Mouse (Mus musculus) neural tube, embryonic 15.5 days (tissue): ENCODE measurements around the gene Siglecg. TPM values are rescaled to one million over a fixed set of nuclear protein-coding genes. Genes with fewer than 3 reads are reported as not detected.

ENCODE experiments used
- ATAC-seq: fragments of 200-750 bp; cut with Nextera tagmentation; 2 replicates; pipeline ENCODE4 v1.8.0; 2017; ENCODE audit warnings: mild to moderate bottlenecking, moderate TSS enrichment, moderate library complexity; ENCODE audit not compliant: low FRiP score
- H3K27ac ChIP-seq: fragments of 300-500 bp; sonication (generic); replicated peaks from 2 replicates; pipeline ENCODE4 v1.5.1; 2015; ENCODE audit warnings: mild to moderate bottlenecking, inconsistent platforms
- H3K27me3 ChIP-seq: fragments of 300-500 bp; sonication (generic); replicated peaks from 2 replicates; pipeline ENCODE4 v1.6.1; 2015; ENCODE audit warnings: inconsistent platforms
- H3K36me3 ChIP-seq: fragments of 300-500 bp; sonication (generic); 2 replicates; pipeline ENCODE4 v1.6.1; 2015; ENCODE audit warnings: inconsistent platforms
- H3K4me1 ChIP-seq: fragments of 300-500 bp; sonication (generic); 2 replicates; pipeline ENCODE4 v1.6.1; 2015; ENCODE audit warnings: inconsistent platforms
- H3K4me2 ChIP-seq: fragments of 300-500 bp; sonication (generic); 2 replicates; pipeline ENCODE4 v1.6.1; 2015; ENCODE audit warnings: inconsistent platforms, mild to moderate bottlenecking, moderate library complexity
- H3K4me3 ChIP-seq: fragments of 300-500 bp; sonication (generic); replicated peaks from 2 replicates; pipeline ENCODE4 v1.5.1; 2015; ENCODE audit warnings: mild to moderate bottlenecking, inconsistent platforms
- H3K9ac ChIP-seq: fragments of 300-500 bp; sonication (generic); replicated peaks from 2 replicates; pipeline ENCODE4 v1.6.1; 2015; ENCODE audit warnings: mild to moderate bottlenecking, inconsistent platforms
- H3K9me3 ChIP-seq: fragments of 300-500 bp; sonication (generic); replicated peaks from 2 replicates; pipeline ENCODE4 v1.6.1; 2016; ENCODE audit warnings: inconsistent platforms
- WGBS: fragments of 180-500 bp; shearing (Covaris S2); methylation state at CpG from one replicate; pipeline ENCODE4 v1.1.7; 2015; ENCODE audit warnings: mixed read lengths; 5-methylcytosine and 5-hydroxymethylcytosine counted together
- polyA plus RNA-seq: library from polyadenylated mRNA; unstranded; fragments of >200 nt; fragmentation: Nextera tagmentation; extraction: Ambion mirVana; gene quantifications from 2 replicates; pipeline ENCODE4 v1.2.1, GENCODE M21; 2015

Gene Siglecg
- polyA plus RNA-seq, 1 experiment from 2014 or later, result 0.08 TPM

- H3K4me1 ChIP-seq, result peaks cover 30% of the 10 kb centered on the region
- H3K36me3 ChIP-seq, result no peaks in the 10 kb centered on the region
- peak overlapping the region; percentile 93 for H3K27ac ChIP-seq
- H3K4me2 ChIP-seq, result peak overlapping the region; percentile 77
- WGBS, result under 1% methylated on average over 36 of the region's 36 CpGs
- peak; percentile 89 for ATAC-seq
- H3K9ac ChIP-seq, result peak overlapping the region; percentile 67
- H3K4me3 ChIP-seq, result peak overlapping the region; percentile 52
- no peaks in the 10 kb centered on the region for H3K27me3 ChIP-seq
- H3K9me3 ChIP-seq, result no peaks in the 10 kb centered on the region
Observed at GRCm38 (mm10) chr7:43443126-43443916, 35.3 kb downstream of the Siglecg start.

- ATAC-seq, result peak; percentile 98
- H3K9me3 ChIP-seq, result no peaks in the 10 kb centered on the region
- under 1% methylated on average over 27 of the region's 27 CpGs for WGBS
Observed at GRCm38 (mm10) chr7:43443917-43444293, 35.9 kb downstream of the Siglecg start, which contains the start of the genes Etfb and Gm45233. Gene Etfb, plus strand, starts transcription at chr7:43444083. Gene Gm45233, plus strand, starts transcription at chr7:43444128.

GRCm38 (mm10) chr7:43447801-43448200 is 39.8 kb downstream of the Siglecg start:
- ATAC-seq, result no peak
- Histone ChIP-seq H3K4me1 (peaks cover 24% of the 10 kb centered on the region), H3K9me3 (no peaks in the 10 kb centered on the region), H3K9ac (no peak overlapping the region), H3K27me3 (no peaks in the 10 kb centered on the region), H3K4me2 (no peak overlapping the region), H3K27ac (no peak overlapping the region), H3K36me3 (peaks cover 14% of the 10 kb centered on the region; the same call in 1 of the 2 replicates), H3K4me3 (no peak overlapping the region)
- WGBS, result 89% methylated on average over 4 of the region's 4 CpGs

More at GRCm38 (mm10) chr7:43443917-43444293, 35.9 kb downstream of the Siglecg start, which contains the start of the genes Etfb and Gm45233:
- Histone ChIP-seq H3K27me3 (no peaks in the 10 kb centered on the region), H3K27ac (peak within 1 kb of the TSS; percentile 93), H3K9ac (peak within 1 kb of the TSS; percentile 67), H3K4me3 (peak within 1 kb of the TSS; percentile 52), H3K36me3 (no peaks in the 10 kb centered on the region), H3K4me2 (peak within 1 kb of the TSS; percentile 77), H3K4me1 (peaks cover 30% of the 10 kb centered on the region)

- Histone ChIP-seq H3K27me3 (no peaks in the 10 kb centered on the region), H3K36me3 (peaks cover 18% of the 10 kb centered on the region; the same call in 1 of the 2 replicates), H3K4me2 (no peak overlapping the region), H3K9me3 (no peaks in the 10 kb centered on the region), H3K9ac (no peak overlapping the region), H3K4me3 (no peak overlapping the region), H3K4me1 (peaks cover 19% of the 10 kb centered on the region), H3K27ac (no peak overlapping the region)
- whole genome bisulfite sequencing, result 96% methylated on average over 3 of the region's 3 CpGs
- no peak for ATAC-seq
Observed at GRCm38 (mm10) chr7:43448246-43448645, 40.2 kb downstream of the Siglecg start.

GRCm38 (mm10) chr7:43449811-43450210 is 41.8 kb downstream of the Siglecg start:
- no peak for ATAC-seq
- no peak overlapping the region for H3K4me2 ChIP-seq
- peaks cover 9% of the 10 kb centered on the region for H3K4me1 ChIP-seq
- no peaks in the 10 kb centered on the region for H3K27me3 ChIP-seq
- 96% methylated on average over 2 of the region's 2 CpGs for WGBS
- no peaks in the 10 kb centered on the region for H3K9me3 ChIP-seq
- H3K36me3 ChIP-seq, result peaks cover 34% of the 10 kb centered on the region
- no peak overlapping the region for H3K4me3 ChIP-seq
- H3K9ac ChIP-seq, result no peak overlapping the region
- H3K27ac ChIP-seq, result no peak overlapping the region

- H3K9ac ChIP-seq, result no peak overlapping the region
- no peak for ATAC-seq
- peaks cover 53% of the 10 kb centered on the region for H3K36me3 ChIP-seq
- no peaks in the 10 kb centered on the region for H3K9me3 ChIP-seq
- no peak overlapping the region for H3K4me2 ChIP-seq
- H3K27ac ChIP-seq, result no peak overlapping the region
- no peak overlapping the region for H3K4me3 ChIP-seq
- no peaks in the 10 kb centered on the region for H3K27me3 ChIP-seq
- H3K4me1 ChIP-seq, result no peaks in the 10 kb centered on the region
- 97% methylated on average over 11 of the region's 11 CpGs for WGBS
Observed at GRCm38 (mm10) chr7:43451726-43452125, 43.7 kb downstream of the Siglecg start.

- 47% methylated on average over 4 of the region's 4 CpGs for WGBS
- no peak for ATAC-seq
- H3K27ac ChIP-seq, result no peak overlapping the region
- H3K4me1 ChIP-seq, result no peaks in the 10 kb centered on the region
- peaks cover 62% of the 10 kb centered on the region for H3K36me3 ChIP-seq
- no peaks in the 10 kb centered on the region for H3K9me3 ChIP-seq
- H3K4me2 ChIP-seq, result no peak overlapping the region
- H3K9ac ChIP-seq, result no peak overlapping the region
- no peaks in the 10 kb centered on the region for H3K27me3 ChIP-seq
- H3K4me3 ChIP-seq, result no peak overlapping the region
Observed at GRCm38 (mm10) chr7:43452609-43453008, 44.6 kb downstream of the Siglecg start.

GRCm38 (mm10) chr7:43453599-43454355 is 45.8 kb downstream of the Siglecg start:
- peaks cover 64% of the 10 kb centered on the region for H3K36me3 ChIP-seq
- no peaks in the 10 kb centered on the region for H3K27me3 ChIP-seq
- H3K4me3 ChIP-seq, result no peak overlapping the region
- H3K9me3 ChIP-seq, result no peaks in the 10 kb centered on the region
- ATAC-seq, result no peak
- no peaks in the 10 kb centered on the region for H3K4me1 ChIP-seq
- 89% methylated on average over 14 of the region's 14 CpGs for WGBS
- H3K27ac ChIP-seq, result no peak overlapping the region
- H3K4me2 ChIP-seq, result no peak overlapping the region
- H3K9ac ChIP-seq, result no peak overlapping the region

- Histone ChIP-seq H3K4me2 (no peak overlapping the region), H3K9ac (no peak overlapping the region), H3K27ac (no peak overlapping the region), H3K9me3 (no peaks in the 10 kb centered on the region), H3K27me3 (no peaks in the 10 kb centered on the region), H3K4me3 (no peak overlapping the region), H3K4me1 (no peaks in the 10 kb centered on the region), H3K36me3 (peaks cover 64% of the 10 kb centered on the region)
- ATAC-seq, result no peak
- WGBS, result 92% methylated on average over 6 of the region's 6 CpGs
Observed at GRCm38 (mm10) chr7:43454371-43454770, 46.4 kb downstream of the Siglecg start.

- Histone ChIP-seq H3K4me1 (peaks cover 23% of the 10 kb centered on the region), H3K9ac (no peak within 1 kb of the TSS), H3K4me2 (no peak within 1 kb of the TSS), H3K4me3 (no peak within 1 kb of the TSS), H3K27me3 (peaks cover 12% of the 10 kb centered on the region), H3K9me3 (no peaks in the 10 kb centered on the region), H3K36me3 (no peaks in the 10 kb centered on the region), H3K27ac (no peak within 1 kb of the TSS)
- no peak for ATAC-seq
- WGBS, result 77% methylated on average over 4 of the region's 4 CpGs
Observed at GRCm38 (mm10) chr7:43462851-43463250, 54.8 kb downstream of the Siglecg start, which contains the start of gene Vsig10l. Gene Vsig10l, plus strand, starts transcription at chr7:43463151.

GRCm38 (mm10) chr7:43463976-43464375 is 56.0 kb downstream of the Siglecg start:
- no peaks in the 10 kb centered on the region for H3K36me3 ChIP-seq
- no peak overlapping the region for H3K4me3 ChIP-seq
- peaks cover 23% of the 10 kb centered on the region for H3K4me1 ChIP-seq
- H3K27ac ChIP-seq, result no peak overlapping the region
- no peak for ATAC-seq
- H3K9ac ChIP-seq, result no peak overlapping the region
- WGBS, result 83% methylated on average over 7 of the region's 7 CpGs
- H3K9me3 ChIP-seq, result no peaks in the 10 kb centered on the region
- peak overlapping the region; percentile 95 for H3K4me2 ChIP-seq
- peaks cover 15% of the 10 kb centered on the region for H3K27me3 ChIP-seq
